Mouse (Mus musculus) heart, postnatal 25 days (tissue): ENCODE results near the gene Brix1. TPM values are rescaled to one million over a fixed set of nuclear protein-coding genes. Genes with fewer than 3 reads are reported as not detected.
"Not testable (repeated sequence)": the region's sequence is repeated elsewhere in the genome, so short reads cannot be mapped to it uniquely, and the experiment has no call there.

Experiments
- DNase-seq: peaks from one replicate; pipeline ENCODE4 v3.0.0; 2022; ENCODE audit warnings: low spot score
- intact Hi-C: fragments of 180-260 bp; cut with DNase I; formaldehyde crosslinking; loops from one replicate; pipeline ENCODE4 v1.15.1; 2025
- total RNA-seq, 2 experiments: library from RNA; stranded (reverse); gene quantifications; 2 replicates each; pipeline ENCODE4 v1.2.3; 2021

Gene Brix1
- 10 to 100 TPM; 18.4 to 22.5 TPM for total RNA-seq

DNA sequence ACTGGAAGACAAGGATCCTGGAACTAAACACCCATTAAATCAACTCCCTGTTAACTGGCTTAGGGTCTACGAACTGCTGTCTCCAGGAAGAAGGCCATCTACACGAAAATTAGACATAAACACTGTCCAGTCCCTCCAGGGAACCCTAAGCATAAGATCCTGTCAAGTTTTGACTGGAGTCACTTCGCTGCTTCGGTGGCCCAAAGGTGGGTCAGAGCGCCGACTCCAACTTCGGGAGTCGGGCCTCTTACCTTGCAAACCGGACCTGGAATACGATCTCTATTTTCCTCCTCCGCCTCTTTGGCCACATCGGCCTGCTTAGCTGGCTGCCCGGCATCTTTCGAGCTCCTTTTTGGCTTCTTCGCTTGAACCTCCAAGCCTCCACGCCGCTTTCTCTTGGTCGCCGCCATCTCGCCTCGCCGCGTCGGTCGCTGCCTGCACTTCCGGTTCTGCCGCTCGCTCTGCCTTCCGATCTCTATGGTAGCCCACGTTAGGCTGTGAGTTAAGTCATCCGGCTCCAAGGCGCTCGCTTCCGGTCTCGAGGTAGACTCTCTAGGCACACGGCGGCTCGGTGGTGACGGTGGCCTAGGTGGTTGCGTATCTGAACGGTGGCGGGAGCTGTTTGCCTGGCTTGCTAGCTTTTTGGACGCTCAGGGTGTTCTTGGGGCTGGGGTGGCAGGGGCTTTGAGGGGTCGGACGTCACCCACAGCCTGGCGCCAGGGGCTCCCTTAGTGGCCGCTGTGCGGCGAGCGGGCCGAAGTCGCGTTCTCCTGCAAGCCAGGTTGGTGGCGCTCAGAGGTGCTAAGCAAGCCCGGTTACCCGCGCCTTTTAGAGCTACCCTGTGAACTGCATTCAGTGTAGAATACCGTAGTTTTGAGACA, at the start of gene Brix1, which contains the start of gene Rad1:
TSS of gene Brix1 (minus strand) at position 464 of the 881 bp plus-strand sequence.
TSS of gene Rad1 (plus strand) at position 535 of the 881 bp plus-strand sequence.
- DNase-seq, result peak; percentile 85

GRCm38 (mm10) chr15:10534591-10534990, 48.8 kb upstream of the Brix1 start:
- intact Hi-C loops, result no loop called here

More for the DNA sequence above, at the start of gene Brix1, which contains the start of gene Rad1:
- intact Hi-C loops, result loop anchor here (2.0 to 10.0 kb wide), 2 partner anchors 15 to 499 kb away; partner anchors contain the start of genes Amacr and Dnajc21

DNA sequence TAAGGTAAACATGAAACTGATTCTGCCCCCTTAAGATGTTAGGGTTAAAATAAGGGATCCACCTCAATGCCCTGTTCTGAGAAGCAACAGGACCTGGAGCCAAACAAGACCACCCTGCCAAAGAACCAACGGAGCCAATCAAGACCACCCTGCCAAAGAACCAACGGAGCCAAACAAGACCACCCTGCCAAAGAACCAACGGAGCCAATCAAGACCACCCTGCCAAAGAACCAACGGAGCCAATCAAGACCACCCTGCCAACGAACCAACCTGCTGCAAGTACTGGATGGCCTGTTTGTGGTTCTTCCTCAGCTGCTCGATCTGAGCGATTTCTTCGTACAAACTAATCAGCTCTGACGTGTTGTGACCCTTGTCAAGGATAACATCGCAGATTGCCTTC, 47.6 kb upstream of the Brix1 start:
- intact Hi-C loops, DNase-seq: not testable (repeated sequence)

More at GRCm38 (mm10) chr15:10534591-10534990, 48.8 kb upstream of the Brix1 start:
- DNase-seq, result no peak

DNA sequence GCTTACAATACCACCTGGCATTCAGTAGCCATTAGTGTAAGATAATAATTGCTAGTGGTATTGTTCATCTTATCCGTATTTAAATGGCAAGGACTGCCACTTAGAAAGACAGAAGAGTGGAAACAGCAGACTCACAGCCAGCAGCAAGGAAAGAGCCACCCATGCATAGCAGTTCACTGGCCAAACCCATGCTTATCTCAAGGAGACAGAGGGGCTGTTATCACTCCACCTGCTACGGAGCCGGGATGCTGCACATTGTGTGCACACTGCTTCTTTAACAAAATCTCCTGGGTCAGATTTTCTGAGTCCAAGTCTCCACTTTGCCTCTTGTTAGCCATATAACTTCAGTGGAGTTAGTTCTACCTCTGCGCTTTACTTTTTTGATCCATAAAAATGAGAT, 45.6 kb upstream of the Brix1 start:
- no peak for DNase-seq
- intact Hi-C loops, result no loop called here

GRCm38 (mm10) chr15:10525896-10526295, 40.1 kb upstream of the Brix1 start:
- DNase-seq, result no peak
- intact Hi-C loops, result no loop called here

- no peak for DNase-seq
- intact Hi-C loops, result no loop called here
Observed at GRCm38 (mm10) chr15:10515166-10515565, 29.4 kb upstream of the Brix1 start.

DNA sequence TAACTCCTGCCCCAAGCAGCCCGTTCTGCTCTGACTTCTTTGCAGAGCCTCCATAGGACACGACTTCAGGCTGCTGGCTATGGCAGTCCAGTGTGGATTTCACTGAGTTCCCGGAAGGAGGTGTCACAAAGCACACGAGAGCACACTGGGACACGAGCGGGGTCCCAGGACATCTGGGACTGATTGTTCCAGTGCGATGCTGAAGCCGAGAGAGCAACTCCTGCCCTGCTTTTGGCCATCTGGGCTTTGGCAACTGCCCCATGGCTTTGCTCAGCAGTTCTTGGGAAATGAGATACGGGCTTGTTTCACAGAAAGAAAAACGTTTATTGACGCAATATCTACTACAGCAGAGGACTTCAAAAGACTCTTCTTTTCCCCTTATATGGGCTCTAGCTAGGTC, 20.4 kb upstream of the Brix1 start:
- intact Hi-C loops, result no loop called here
- DNase-seq, result peak; percentile 45

DNA sequence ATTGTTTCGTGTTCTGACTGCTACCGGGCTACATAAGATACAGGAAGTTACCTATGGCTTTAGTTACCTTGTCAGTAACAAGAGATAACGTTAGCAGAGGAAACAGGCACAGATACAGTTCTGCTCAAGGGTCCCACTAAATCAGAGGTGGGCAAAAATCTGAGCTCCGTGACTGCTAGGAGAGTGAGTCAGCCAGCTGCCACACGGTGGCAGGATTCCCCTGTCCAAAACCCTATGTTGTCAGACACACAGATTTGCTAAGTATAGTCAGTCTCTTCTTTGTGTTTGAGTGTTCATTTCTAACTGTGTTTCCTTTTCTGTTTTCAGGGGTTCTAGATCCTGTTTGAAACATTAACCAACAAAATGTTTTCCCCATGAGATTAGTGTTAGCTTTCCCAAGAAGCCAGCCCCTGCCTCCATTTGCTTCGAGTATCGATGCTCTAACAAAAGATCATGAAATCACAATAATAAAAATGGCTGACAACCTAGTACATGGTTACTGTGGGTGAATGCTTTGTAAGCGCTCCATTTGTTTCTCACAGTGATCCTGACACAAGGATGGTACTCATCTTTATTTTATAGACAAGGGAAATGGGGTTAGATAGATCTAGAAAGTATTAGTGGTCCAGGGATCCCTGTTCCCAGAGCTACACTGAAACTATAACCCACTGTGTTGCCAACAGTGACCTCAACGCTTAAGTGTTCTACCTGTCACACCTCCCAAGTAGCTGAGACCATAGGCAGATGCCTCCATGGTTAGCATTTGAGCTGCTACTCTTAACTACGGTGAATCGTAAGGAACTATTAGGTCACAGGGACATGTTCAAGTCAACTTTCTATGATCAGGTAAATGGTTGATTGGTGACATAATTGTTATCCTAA, 15.3 kb upstream of the Brix1 start:
- DNase-seq, result no peak
- intact Hi-C loops, result loop anchor here (1.0 to 5.0 kb wide), 4 partner anchors 82 to 400 kb away; partner anchors contain the start of gene Rai14

GRCm38 (mm10) chr15:10500035-10500434, 14.3 kb upstream of the Brix1 start:
- intact Hi-C loops, result loop anchor here (2.0 to 5.0 kb wide), 2 partner anchors 83 to 212 kb away; partner anchors contain the start of gene Rai14
- no peak for DNase-seq

DNA sequence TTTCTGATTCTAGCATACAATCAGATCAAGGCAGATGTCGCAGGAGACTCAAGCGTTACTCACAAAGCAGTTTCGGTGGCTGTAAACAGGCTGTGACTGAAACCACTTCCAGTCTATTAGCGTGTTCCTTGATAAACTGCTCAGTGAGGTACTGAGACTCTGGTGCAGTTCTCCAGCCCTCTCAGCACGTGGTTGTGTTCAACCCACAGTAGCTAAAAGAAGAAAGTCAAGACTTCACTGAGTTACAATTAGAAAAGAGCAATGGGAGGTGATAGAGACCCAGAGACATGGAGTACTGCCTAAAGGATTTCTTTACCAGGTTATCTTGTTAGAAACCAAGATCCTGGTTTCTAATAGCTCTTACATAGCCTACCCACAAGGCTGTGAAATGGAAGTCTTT, 13.8 kb upstream of the Brix1 start:
- DNase-seq, result no peak
- intact Hi-C loops, result no loop called here

- DNase-seq, intact Hi-C loops: not testable (repeated sequence)
Observed at GRCm38 (mm10) chr15:10496696-10497095, 10.9 kb upstream of the Brix1 start.

GRCm38 (mm10) chr15:10495944-10496343, 10.2 kb upstream of the Brix1 start:
- no peak for DNase-seq
- intact Hi-C loops, result no loop called here

GRCm38 (mm10) chr15:10490101-10490500, 4.4 kb upstream of the Brix1 start:
- DNase-seq, result no peak
- intact Hi-C loops, result no loop called here

DNA sequence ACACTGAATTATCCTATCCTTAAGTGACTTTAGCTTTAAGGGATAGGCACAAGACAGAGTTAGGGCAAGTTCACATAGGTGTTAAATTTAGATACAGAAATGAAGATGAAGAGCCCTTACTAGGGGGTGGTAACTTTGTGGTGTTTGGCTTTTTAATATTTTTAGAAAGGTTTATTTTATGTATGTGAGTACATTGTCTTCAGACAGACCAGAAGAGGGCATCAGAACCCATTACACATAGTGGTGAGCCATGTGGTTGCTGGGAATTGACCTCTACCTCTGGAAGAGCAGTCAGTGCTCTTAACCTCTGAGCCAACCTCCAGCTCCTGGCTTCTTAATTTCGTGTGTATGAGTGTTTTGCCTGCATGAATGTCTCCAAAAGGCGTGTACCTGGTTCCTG, 1.5 kb upstream of the Brix1 start:
- intact Hi-C loops, result loop anchor here (10.0 kb wide), 1 partner anchor 498 kb away; the partner anchor contains the start of gene Amacr
- DNase-seq, result no peak

DNA sequence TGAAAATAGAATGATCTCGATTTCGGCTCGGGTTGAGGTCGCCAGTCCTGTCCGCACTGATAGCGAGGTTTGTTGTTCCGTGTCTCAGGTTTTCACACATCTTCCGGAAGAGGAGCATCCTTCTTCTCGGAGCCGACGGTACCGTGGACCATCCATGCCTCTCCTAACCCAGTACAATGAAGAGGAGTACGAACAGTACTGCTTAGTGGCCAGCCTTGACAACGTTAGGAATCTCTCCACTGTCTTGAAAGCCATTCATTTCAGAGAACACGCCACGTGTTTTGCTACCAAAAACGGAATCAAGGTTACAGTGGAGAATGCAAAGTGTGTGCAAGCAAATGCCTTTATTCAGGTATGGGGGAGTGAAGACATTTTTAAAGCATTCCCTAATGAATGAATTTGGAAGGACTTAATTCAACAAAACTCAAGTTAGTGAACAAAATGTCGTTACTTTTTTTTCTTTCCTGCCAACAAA, 655 bp upstream of the Brix1 start:
- no peak for DNase-seq
- intact Hi-C loops, result loop anchor here (10.0 kb wide), 1 partner anchor 498 kb away; the partner anchor contains the start of gene Amacr

GRCm38 (mm10) chr15:10470941-10471340, 14.8 kb downstream of the Brix1 start:
- intact Hi-C loops, result loop anchor here (2.0 kb wide), 1 partner anchor 14 kb away; the partner anchor contains the start of gene Brix1
- DNase-seq, result no peak

- intact Hi-C loops, result loop anchor here (2.0 kb wide), 1 partner anchor 15 kb away; the partner anchor contains the start of gene Brix1
Observed at GRCm38 (mm10) chr15:10470151-10470831, 15.5 kb downstream of the Brix1 start, which contains the start of gene Dnajc21. Gene Dnajc21, minus strand, starts transcription at chr15:10470516.

DNA sequence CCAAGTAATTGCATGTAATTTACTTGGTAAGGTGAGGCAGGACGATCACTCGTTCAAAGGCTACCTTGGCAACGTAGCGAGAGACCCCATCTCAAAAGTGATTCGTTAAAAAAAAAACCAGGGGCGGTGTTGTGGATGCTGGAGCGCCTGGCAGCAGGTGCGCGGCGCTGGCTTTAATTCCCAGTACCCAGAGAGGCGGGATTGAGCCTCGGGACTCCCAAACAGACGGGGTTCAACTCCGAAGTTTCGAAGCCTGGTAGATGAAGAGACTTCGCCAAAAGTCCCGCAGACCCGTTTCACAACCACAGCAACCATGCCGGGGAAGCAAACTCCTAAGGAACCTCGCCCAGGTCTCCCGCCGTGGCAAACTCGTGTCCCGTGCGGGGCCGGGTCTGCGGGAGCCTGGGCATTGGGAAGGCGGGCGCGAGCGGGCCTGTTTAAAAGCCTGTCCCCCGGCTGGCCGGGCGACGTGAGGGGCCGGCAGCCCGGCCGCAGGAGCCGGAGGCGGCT, 16.1 kb downstream of the Brix1 start:
- intact Hi-C loops, result loop anchor here (2.0 kb wide), 1 partner anchor 15 kb away; the partner anchor contains the start of gene Brix1
- no peak for DNase-seq

More at GRCm38 (mm10) chr15:10470151-10470831, 15.5 kb downstream of the Brix1 start, which contains the start of gene Dnajc21:
- DNase-seq, result peak; percentile 85

DNA sequence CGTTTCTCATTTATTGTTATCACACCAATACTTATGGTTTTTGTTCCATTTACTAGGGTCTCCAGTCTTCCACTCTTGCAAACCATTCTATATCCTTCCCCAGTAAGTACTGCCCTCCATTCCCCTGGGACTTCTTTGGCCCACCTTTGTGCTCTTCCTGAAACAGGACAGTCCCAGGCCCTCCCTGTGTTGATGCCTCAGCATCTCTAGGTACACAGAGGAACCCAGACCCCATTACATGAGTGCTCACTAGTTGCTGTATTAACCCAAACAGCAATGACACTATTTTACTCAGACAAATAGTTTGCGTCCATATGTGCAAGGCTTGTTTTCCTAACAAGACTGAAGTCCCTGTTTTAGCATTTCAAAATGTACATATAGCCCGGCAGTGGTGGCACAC, 17.0 kb downstream of the Brix1 start:
- intact Hi-C loops, result no loop called here
- DNase-seq, result no peak
